Mouse (Mus musculus): Measurements from ENCODE around the gene Rasl10b.

Rasl10b gene

GRCm38 (mm10) chr11:83467120-83467652 lies 58.2 kb downstream of the Rasl10b start:
- peak; percentile 92 to 94 for DNase-seq

DNA sequence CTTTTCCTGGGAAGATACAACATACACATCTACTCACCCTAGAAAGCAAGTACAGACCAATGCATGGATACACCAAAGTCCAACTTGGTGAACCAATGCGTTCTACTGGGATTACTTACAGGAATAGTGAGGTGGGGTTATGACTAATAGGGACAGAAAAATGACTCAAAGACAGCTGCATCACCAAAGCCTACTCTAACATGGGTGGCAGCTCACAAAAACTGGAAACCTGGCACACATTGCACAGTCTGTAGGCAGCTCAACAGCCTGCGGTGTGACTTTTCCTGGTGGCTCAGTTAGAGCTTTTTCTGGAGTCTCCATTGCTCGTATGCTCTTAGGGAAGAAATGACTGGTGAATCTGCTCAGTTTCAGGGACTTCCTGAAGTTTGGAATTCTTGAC lies 59.8 kb downstream of the Rasl10b start:
- DNase-seq, result no peak
